Mouse (Mus musculus) kidney, postnatal 4 days (tissue): ENCODE measurements at regions not wholly inside any gene's neighbourhood (a gene's known extent, or its start where the extent isn't known, plus 50 kb on each side); places are given as distances from the start of the nearest gene placed in this dataset.

Experiments
- DNase-seq, 2 experiments: peaks; one replicate each; pipeline ENCODE4 v3.0.0; 2021; ENCODE audit warnings: mixed read lengths in 2 of 2

DNA sequence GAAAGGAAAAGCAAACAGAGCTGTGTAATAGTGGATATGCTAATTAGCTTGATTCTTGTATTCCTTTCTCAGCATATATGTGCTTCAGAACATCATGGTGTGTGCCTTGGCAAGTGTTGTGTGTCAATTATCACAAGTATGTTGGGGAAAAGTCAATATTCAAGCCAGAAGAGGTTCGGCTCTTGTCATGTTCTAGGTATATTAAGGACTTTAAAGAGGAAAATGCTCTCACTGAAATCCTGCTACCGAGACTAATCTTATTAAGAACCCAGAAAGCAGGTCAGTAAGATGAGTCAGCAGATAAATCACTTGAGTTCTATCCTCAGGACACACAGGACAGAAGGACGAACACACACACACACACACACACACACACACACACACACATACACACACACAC, 148.6 kb downstream of the Snx19 start:
- DNase-seq = no peak

DNA sequence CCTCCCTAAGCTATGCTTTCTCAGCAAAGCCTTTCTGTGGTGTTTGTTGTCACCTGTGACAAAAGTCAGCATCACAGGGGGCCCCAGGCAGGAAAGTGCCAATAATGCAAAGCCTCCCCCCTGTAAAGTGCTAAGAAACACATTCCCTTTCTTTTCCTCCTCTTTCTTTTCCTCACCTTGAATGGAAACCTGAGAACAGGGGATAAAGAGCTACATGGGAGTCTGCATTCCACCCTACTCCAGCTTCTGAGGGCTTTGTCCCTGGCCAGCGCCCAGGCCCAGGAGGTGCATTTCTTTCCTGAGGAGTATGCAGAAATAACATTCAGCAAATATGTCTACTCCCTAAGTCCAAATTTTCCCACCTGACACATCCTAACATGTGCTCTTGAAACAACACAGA, 146.4 kb downstream of the Snx19 start:
- no peak for DNase-seq

DNA sequence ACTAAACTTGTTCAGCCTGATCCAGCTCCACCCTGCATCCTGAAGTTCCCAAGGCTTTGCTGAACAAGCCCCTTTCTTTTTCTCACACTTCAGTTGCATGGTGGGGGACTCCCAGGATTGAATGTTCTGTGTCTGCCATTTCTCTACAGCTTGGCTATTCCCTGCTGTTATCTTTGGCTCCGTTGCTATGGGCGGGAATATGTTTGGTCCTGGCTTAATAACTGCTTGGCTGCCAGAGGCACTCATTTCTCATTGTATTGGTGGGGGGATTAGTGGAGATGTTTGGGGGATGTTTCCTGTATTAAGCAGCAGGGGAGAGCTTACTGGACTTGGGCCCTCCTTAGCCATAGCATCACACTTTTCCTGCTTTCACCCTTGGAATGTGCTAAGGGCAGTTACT, 144.1 kb downstream of the Snx19 start:
- peak in 1 of 2 experiments; percentile 7 for DNase-seq

DNA sequence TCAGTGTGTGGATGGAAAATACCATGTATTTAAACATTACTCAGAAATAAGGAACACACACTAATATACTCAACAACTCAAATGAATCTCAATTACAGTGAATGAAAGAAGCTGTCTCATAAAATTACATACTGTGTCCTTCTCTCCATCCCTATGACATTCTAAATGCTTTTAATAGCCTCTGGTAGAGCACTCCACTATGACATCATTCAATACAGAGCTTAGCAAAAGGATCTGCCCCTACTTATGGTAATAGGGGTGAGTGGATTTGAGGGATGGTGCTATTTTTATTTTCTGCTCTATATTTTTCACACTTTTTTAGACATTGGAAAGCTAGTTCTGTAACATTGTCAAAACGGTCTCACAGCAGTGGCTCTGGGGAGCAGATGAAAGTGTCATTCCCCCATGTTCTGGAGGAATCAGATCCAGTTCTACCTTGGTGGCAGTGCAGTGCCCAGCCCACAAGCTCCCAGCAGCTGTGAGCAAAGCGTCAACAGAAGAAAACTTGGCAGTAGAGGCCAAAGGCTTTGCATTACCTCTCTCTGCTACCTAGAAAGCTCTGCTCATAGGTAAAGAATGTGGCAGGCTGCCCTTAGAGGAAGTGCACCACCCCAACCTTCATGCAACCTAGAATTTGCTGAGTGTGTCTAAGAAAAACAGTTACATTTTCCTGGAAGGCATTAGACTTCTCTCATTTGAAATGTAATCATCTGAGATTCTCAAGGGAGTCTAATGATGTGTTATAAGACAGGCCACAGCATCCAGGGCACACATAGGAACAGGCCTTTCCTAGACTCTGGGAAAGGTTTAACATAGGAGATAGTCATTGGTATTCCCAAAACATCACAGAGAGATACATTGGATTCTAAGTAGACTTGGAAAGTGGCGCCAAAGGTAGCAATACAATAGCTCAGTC, 138.1 kb downstream of the Snx19 start:
- DNase-seq = no peak

DNA sequence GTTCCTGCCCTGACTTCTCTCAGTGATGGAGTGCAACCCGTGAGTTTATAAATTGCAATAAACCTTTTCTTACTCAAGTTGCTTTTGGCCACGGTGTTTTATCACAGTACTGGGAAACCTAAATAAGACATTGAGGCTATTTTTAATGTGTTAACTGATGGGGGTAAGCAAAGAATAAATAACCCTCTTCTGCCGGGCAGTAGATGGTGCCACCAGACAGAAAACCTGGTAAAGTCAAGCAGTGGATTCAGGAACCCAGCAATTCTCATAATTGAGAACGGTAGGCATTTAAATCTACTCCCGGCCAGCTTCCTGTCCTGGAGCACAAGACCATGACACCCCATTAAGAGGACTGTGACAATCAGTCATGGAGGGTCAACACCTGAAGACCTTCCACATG, 136.5 kb downstream of the Snx19 start:
- DNase-seq = no peak

DNA sequence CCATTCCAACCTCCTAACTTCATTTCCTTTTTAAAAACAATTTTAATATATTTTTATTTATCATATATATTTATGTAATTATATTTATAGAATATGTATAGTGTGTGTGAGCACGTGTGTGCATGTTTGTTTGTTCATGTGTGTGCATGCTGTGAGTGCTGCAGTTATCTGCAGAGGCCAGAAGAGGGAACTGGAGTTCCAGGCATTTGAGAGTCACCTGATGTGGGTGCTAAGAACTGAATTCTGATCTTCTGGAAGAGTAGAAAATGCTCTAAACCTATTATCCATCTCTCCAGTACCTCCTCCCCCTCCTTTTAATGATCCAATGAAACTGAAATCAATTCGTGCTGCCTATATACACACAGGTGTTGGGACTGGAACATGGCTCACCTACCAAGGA, 128.0 kb downstream of the Snx19 start:
- no peak for DNase-seq

DNA sequence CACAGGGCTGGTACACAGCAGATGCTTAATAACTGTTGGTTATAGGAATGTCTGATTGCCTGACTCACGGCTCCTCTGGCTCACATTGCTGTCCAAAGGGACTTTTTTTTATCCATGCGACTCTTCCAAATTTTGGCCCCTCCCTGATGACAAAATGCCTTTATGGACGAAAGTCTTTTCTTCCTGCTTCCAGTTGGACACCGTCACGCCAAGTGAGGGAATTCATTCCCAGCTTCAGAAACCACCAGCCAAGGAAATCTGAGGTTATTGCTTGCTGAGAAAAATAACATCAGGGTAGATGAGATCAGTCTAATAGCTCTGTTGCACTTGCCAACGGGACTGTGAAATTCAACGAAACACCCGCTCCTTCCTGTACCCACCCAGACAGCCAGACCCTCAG, 125.8 kb downstream of the Snx19 start:
- DNase-seq = no peak

DNA sequence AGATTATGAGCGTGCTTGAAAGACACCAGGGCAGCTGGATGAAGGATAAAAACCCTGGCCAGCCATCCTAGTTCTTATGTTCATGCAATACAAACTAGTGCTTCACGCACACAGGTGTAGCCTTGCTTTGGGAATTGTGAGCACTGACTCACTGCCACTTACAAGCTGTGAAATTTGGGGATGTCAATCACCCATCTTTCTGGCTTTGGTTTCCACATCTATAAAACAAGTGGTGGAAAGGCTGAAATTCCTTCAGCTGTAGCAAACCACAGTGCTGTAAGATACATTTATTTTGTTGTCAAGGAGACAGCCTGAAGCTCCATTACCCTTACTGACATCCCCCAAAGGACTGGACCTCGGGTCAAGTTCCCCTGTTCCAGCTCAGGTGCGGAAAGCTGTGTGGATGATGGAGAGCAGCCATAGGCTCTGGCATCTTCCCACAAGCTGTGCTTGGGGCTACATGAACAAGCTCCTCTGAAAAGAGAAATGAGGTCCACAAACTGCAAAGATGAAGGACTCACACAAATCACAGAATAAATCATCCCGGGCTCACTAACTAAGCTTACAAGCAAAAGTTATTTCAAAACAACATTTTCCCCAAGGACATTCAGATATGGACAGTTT, 123.1 kb downstream of the Snx19 start:
- DNase-seq = no peak

DNA sequence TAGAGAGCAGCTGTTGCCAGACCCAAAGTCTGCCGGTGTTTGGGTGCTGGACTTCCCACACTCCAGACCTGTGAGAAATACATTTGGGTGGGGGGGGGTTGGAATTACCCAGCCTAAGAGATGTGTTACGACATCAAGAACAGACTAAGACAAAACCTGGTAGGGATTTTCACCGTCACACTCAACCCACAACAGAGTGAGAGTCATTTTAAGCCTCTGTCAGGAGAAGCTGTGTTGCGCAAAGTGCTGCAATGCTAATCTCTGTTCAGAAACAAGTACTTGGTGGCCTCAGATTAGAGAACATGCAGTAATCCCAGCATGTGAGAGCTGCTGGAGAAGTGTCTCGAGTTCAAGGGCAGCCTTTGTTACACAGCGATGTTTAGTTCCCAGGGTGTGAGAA, 113.0 kb downstream of the Snx19 start:
- DNase-seq = no peak

DNA sequence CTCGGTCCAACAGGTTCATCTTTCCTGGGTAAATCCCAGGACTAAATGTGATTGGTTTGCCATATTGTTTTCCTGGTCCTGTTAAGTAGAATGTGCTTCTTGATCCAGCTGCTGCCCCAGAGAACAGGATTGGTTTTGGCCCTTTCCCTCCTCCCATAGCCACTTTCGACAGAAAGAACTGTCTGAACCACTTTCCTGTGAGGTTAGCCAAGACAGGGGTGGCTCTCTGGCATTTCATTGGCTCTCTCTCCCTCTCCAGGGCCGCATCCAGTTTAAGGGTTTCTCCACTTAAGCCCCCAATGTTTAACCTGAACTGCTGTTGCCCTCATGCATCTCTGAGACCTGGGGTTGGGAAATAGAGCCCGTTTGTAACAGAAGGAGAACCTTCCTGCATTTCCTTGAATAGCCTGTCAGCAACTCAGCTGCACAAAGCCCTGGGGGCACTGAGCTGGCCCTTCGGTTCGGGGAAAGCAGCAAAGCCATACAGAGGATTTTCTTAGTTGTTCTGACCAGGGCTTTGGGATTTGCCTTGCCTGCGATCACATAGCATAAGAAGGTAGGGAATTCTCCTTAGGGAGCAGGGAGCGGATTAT, 109.7 kb downstream of the Snx19 start:
- no peak for DNase-seq

DNA sequence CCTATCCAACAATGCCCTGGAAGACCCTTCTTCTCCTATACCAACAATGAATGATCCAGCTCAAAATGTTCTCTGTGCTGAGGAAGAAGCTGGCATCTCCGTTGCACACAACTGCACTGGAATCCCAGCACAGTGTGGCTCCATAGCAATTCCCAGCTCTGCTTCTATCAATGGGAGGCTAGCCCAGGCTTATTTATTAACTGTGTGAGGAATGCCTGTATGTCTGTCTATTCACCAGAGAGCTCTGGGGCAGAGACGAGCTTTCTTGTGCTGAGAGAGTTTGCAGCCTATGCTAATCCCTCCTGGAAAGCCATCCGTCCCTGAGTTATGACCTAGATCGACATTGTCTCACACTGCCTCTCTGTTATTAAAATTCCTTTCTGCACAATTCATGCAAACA, 108.1 kb downstream of the Snx19 start:
- DNase-seq = no peak

DNA sequence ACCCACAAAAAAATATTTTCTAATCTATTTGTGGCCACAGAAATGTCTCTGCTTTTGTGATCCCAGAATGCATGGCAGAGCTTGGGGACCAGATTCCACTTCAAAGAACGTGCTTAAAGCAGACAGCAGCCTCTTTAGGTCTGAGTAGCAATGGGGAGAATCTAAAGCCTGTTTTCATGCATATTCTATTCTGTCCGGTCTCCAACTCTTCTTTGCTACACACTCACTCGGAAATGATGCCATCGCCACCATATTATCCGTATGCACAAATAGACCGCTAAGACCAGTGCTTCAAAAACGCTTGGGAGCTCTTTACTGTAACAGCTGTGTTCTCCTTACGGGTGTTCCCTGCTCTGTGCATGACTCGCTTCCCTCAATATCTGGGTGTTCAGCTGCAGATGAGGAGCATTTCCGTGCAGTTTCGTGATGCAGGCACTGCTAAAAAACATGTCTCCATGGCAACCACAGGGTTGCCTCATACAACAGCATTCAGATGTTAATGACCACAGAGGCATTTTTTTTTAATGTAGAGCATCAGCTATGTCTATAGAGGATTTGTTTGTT, 107.0 kb downstream of the Snx19 start:
- no peak for DNase-seq

DNA sequence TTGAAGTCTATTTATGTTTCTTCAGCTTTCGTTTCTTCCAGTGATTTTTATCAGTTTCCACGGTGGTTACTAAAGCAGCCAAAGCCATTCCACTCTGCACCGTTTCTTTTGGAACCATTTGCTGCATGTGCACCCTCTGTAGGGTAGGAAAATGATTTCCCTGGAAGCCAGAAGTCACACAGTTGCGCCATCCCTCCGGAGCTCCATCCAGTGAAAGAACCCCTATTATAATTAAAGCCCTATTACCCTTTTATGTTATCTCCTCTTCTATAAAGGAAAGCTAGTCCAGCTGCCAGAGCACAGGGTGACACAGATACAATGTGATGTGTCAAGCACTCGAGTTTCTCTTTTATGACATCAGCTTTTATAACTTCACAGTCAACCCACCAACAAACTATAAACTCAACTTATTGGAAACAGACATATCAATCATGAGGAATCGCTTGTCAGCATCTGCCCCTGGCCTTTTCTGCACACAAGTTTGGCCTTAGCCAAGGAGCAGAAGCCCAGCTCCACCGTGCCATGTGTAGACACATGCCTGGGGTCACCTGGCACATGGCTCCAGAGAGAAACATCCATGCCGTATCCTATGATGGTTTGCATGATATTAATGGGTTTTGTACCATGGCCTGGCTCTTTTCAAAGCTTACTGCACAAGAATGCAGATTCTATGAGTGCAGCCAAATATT, 106.3 kb downstream of the Snx19 start:
- DNase-seq = no peak

DNA sequence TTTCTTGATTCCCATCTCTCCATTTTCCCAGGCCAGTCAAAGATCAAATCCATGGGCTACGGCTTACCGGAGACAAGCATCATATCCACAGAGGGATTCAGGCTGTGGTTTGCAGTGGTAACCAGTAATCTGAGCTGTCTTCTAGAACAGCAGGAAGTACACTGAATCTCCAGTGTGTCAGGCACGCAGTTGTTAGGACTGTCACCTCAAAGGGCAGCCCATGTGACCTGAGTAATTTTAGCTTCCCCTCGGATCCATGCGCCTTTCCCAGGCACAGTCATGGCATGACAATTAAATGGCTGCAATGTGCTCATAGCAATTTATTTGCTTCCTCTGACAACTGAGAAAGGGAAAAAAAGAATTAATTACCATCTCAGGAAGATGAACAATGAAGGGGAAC, 98.2 kb downstream of the Snx19 start:
- no peak for DNase-seq

DNA sequence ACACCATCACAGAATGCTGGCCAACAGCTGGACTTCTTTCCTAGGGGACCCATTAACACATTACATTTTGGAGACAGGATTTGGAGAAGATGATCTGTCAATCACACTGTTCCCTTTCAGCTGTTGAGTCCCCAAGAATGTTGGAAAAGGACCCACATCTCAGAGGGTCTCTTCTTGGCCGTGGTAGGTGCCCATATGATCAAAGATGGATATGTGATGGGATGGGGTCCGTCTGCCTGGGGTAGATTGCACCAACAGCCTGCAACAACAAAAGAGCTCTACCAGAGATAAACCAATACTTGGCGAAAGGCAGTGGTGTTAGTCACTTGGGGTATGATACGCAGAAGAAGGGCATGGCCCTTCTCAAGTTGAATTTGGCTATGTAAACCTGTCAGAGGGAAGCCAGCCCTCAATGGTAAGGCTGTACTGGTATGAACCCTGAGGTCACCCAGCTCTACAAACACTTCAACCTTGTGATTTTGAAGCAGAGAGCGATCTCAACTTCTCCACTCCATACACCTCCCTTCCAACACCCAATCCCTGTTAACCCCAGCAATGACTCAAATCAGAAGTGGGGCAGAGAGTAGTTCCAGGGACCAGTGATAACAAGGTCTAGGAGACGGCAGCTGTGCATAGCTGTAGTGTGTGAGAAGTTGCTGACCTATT, 97.6 kb downstream of the Snx19 start:
- no peak for DNase-seq

DNA sequence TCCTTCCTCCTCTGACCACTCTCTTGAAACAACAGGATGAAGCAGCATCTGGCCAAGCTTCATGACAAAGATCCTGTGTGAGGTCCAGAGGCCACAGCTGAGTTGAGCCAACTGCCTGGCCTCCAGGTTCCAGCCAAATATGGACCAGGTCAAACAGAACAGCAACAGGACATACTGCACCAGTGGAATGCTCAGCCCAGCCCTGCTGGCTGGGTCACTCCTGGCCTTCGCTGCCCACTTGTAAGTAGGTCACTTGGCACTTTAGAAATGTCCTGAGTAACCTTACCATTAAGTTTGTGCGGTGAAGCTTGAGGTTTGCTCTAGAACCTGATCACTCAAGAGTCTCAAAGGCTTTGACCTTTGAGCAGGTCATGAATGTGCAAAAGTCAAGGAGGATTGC, 96.9 kb downstream of the Snx19 start:
- no peak for DNase-seq

DNA sequence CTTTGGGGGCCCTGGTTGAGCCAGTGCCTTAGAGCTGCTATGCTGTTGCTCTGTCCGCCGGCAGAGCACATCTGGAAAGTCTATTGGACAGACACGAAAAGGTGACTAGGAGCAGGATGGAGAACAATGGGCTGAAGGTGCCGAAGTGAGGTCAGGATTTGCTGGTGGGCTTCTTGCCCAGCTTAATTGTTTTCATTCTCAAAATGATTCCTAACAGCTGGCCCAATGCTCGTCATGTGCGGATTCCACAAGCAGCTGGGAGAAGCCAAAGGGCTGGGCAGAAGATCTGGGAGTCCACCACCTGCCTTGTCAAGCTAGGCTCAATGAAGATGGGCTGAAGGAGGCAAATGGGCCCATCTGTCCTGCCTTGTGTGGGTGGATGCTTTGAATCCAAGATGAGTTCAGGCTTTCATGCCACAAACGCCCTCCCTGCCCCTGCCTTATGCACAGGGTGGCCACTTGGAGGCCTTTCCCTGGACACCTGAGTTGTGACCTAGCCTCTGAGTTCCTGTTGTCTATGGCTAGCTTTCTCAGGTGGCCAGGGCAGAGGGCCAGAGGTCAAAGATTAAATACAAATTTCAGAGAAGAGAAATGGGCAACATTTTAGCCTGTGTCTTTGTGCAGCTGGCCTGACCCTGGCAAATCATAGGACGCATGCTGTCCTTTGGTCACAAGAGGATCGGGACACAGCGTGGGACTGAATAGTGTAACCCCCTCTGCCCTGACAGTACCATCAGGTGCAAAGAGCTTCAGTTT, 95.9 kb downstream of the Snx19 start:
- DNase-seq = no peak

DNA sequence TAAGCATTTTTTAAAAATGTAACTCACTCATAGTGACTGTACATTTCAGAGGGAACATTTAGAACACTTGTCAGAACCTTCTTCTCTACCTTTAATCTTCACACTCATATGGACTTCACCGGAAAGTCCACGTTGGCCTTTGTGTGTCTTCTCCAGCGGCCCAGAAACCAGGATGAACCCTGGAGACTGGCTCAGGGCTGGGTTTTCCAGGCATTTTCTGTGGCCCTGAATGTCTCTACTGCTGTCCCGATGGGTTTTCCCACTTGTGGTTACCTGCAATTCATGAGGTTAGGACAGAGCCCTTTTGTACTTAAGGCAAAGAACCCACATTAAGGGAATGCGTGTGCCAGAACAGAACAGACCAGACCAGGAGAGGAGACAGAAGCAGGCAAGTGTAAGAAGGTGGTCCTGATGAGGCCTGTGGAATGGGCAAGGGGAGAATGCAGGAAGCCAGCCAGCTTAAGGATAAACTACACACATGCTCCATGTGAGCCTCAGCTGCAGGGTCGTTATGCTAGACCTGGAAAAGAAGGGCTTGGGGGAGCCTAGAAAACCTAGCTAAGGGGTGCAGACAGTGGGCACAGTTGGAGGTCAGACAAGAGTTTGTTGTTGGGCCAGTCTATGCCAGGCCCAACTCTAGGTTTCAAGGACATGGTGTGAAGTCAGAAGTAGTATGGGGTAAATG, 94.8 kb downstream of the Snx19 start:
- no peak for DNase-seq

DNA sequence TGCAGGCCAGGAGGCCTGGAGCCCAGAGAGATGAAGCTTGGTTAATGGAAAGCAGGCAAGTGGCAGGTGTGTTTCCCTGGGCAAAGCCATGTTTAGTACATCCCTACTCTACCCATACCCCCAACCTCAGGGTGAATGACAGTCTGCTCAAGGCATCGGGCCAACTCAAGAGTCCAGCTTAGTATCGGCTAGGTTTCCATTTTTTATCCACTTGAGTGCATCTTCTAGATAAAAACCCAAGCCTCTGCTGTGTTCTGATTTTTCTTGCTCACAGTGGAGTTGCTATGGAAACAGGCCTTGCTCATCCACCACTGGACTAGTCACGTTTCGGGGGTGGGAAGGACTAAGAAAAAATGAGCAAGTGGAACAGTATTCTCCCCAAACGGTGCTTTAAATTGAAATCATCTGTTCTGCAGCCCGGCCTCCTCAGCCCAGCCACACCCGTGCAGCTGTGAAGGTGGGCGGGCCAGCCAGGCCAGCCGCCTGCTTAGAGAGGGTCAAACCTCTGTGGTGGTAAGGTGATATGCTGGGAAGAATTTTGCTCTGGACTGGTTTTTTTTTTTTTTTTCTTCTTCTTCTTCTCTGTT, 94.0 kb downstream of the Snx19 start:
- no peak for DNase-seq

DNA sequence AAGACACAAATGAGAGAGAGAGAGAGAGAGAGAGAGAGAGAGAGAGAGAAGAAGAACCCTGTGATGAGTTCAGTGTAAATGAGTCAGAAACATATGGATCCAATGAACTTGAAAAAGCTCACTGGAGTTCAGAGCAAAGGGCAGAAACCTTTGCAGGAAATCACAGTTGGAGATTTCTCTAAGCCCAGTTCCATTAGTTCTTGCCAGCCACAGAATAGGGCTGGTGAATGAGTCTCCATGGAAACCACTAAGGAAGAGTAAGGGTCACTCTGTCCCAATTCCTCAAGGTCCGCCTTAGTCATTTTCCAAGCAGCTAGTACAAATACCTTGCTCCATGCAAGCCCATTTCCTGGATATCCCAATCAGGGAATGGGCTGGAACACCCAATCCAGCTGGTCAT, 93.2 kb downstream of the Snx19 start:
- no peak for DNase-seq

DNA sequence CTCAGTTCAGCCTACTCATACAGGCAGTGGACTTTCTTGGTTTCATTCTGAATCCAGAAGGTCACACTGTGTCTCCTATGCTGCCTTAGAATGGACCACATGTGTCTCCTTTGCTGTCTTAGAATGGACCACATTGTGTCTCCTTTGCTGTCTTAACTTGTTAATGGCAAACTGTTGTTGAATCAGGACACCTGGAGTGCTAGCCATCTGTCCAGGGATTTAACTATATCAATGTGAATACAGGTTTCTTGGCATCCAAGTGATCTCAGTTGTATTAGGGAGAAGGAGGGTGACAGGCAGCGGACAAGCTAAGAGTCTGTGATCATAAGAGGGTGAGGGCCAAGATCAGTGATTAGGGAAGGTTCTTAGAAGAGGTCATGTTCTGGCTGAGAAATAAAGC, 92.3 kb downstream of the Snx19 start:
- DNase-seq = no peak
